Mouse (Mus musculus): ENCODE data around the gene Vsx1. TPM values are rescaled to one million over a fixed set of nuclear protein-coding genes. Genes with fewer than 3 reads are reported as not detected.

Vsx1 gene
- polyA plus RNA-seq, 1 experiment from 2014 or later = not detected

GRCm38 (mm10) chr2:150648300-150648895, 40.8 kb downstream of the Vsx1 start:
- TF ChIP-seq CTCF (IDR thresholded peaks at IDR 0.05) = no peak
- TF ChIP-seq EP300 (IDR thresholded peaks at IDR 0.05) = no peak
- DNase-seq (ENCODE audit: low spot score) (no peak), ATAC-seq (no peak)
- Histone ChIP-seq H3K9ac (replicated peaks; ENCODE audit: low read depth) (no peak overlapping the region), H3K4me3 (ENCODE audit: low read depth, low read length) (no peak overlapping the region), H3K4me2 (replicated peaks; ENCODE audit: low read depth, low read length) (no peak overlapping the region), H3K9me3 (ENCODE audit: low read length) (no peaks in the 10 kb centered on the region), H3K27me3 (replicated peaks; ENCODE audit: insufficient read depth, low read length) (no peaks in the 10 kb centered on the region), H3K36me3 (ENCODE audit: insufficient read depth, low read length) (no peaks in the 10 kb centered on the region), H3K27ac (ENCODE audit: low read length) (no peak overlapping the region), H3K4me1 (ENCODE audit: insufficient read depth, low read depth, low read length) (peaks cover 4% of the 10 kb centered on the region; the same call in 1 of the 2 replicates)
- WGBS = 44% methylated on average over 13 of the region's 13 CpGs

GRCm38 (mm10) chr2:150647681-150648299, 41.4 kb downstream of the Vsx1 start:
- no peak for DNase-seq (ENCODE audit: low spot score)
- Histone ChIP-seq H3K27ac (ENCODE audit: low read length) (no peak overlapping the region), H3K4me3 (ENCODE audit: low read depth, low read length) (no peak overlapping the region), H3K9ac (replicated peaks; ENCODE audit: low read depth) (no peak overlapping the region), H3K27me3 (replicated peaks; ENCODE audit: insufficient read depth, low read length) (no peaks in the 10 kb centered on the region), H3K9me3 (ENCODE audit: low read length) (no peaks in the 10 kb centered on the region), H3K36me3 (ENCODE audit: insufficient read depth, low read length) (no peaks in the 10 kb centered on the region), H3K4me1 (ENCODE audit: insufficient read depth, low read depth, low read length) (peaks cover 4% of the 10 kb centered on the region; the same call in 1 of the 2 replicates), H3K4me2 (replicated peaks; ENCODE audit: low read depth, low read length) (no peak overlapping the region)
- TF ChIP-seq CTCF (IDR thresholded peaks at IDR 0.05) (no peak), EP300 (IDR thresholded peaks at IDR 0.05) (no peak)
- 70% methylated on average over 14 of the region's 14 CpGs for WGBS
- ATAC-seq = no peak

- no peaks in the 10 kb centered on the region for H3K27me3 ChIP-seq (replicated peaks; ENCODE audit: insufficient read depth, low read length)
- H3K9me3 ChIP-seq (ENCODE audit: low read length) = no peaks in the 10 kb centered on the region
- no peak overlapping the region for H3K4me2 ChIP-seq (replicated peaks; ENCODE audit: low read depth, low read length)
- no peak for DNase-seq (ENCODE audit: low spot score)
- no peak for TF ChIP-seq CTCF (IDR thresholded peaks at IDR 0.05)
- peaks cover 4% of the 10 kb centered on the region; the same call in 1 of the 2 replicates for H3K4me1 ChIP-seq (ENCODE audit: insufficient read depth, low read depth, low read length)
- no peak overlapping the region for H3K9ac ChIP-seq (replicated peaks; ENCODE audit: low read depth)
- WGBS = 73% methylated on average over 8 of the region's 8 CpGs
- H3K4me3 ChIP-seq (ENCODE audit: low read depth, low read length) = no peak overlapping the region
- no peaks in the 10 kb centered on the region for H3K36me3 ChIP-seq (ENCODE audit: insufficient read depth, low read length)
- H3K27ac ChIP-seq (ENCODE audit: low read length) = no peak overlapping the region
- no peak for ATAC-seq
Observed at GRCm38 (mm10) chr2:150646411-150647121, 42.6 kb downstream of the Vsx1 start.

GRCm38 (mm10) chr2:150645225-150645624, 43.9 kb downstream of the Vsx1 start:
- DNase-seq (ENCODE audit: low spot score) = no peak
- TF ChIP-seq CTCF (IDR thresholded peaks at IDR 0.05) (no peak), EP300 (IDR thresholded peaks at IDR 0.05) (no peak)
- no peaks in the 10 kb centered on the region for H3K9me3 ChIP-seq (ENCODE audit: low read length)
- H3K27me3 ChIP-seq (replicated peaks; ENCODE audit: insufficient read depth, low read length) = no peaks in the 10 kb centered on the region
- H3K4me2 ChIP-seq (replicated peaks; ENCODE audit: low read depth, low read length) = no peak overlapping the region
- no peak overlapping the region for H3K27ac ChIP-seq (ENCODE audit: low read length)
- no peak overlapping the region for H3K4me3 ChIP-seq (ENCODE audit: low read depth, low read length)
- WGBS = 87% methylated on average over 4 of the region's 4 CpGs
- no peaks in the 10 kb centered on the region for H3K36me3 ChIP-seq (ENCODE audit: insufficient read depth, low read length)
- ATAC-seq = no peak
- H3K4me1 ChIP-seq (ENCODE audit: insufficient read depth, low read depth, low read length) = no peaks in the 10 kb centered on the region
- no peak overlapping the region for H3K9ac ChIP-seq (replicated peaks; ENCODE audit: low read depth)

GRCm38 (mm10) chr2:150643726-150644415, 45.3 kb downstream of the Vsx1 start:
- no peak overlapping the region for H3K9ac ChIP-seq (replicated peaks; ENCODE audit: low read depth)
- 73% methylated on average over 8 of the region's 8 CpGs for WGBS
- no peak for DNase-seq (ENCODE audit: low spot score)

GRCm38 (mm10) chr2:150643166-150643565, 46.0 kb downstream of the Vsx1 start:
- Histone ChIP-seq H3K27ac (ENCODE audit: low read length) (no peak overlapping the region), H3K4me3 (ENCODE audit: low read depth, low read length) (no peak overlapping the region), H3K9me3 (ENCODE audit: low read length) (no peaks in the 10 kb centered on the region), H3K4me1 (ENCODE audit: insufficient read depth, low read depth, low read length) (no peaks in the 10 kb centered on the region), H3K4me2 (replicated peaks; ENCODE audit: low read depth, low read length) (no peak overlapping the region), H3K27me3 (replicated peaks; ENCODE audit: insufficient read depth, low read length) (no peaks in the 10 kb centered on the region), H3K36me3 (ENCODE audit: insufficient read depth, low read length) (no peaks in the 10 kb centered on the region), H3K9ac (replicated peaks; ENCODE audit: low read depth) (no peak overlapping the region)
- DNase-seq (ENCODE audit: low spot score) (no peak), ATAC-seq (no peak)
- no peak for TF ChIP-seq EP300 (IDR thresholded peaks at IDR 0.05)
- no peak for TF ChIP-seq CTCF (IDR thresholded peaks at IDR 0.05)
- 72% methylated on average over 1 of the region's 1 CpGs for WGBS

More at GRCm38 (mm10) chr2:150643726-150644415, 45.3 kb downstream of the Vsx1 start:
- no peak overlapping the region for H3K27ac ChIP-seq (ENCODE audit: low read length)
- H3K36me3 ChIP-seq (ENCODE audit: insufficient read depth, low read length) = no peaks in the 10 kb centered on the region
- no peaks in the 10 kb centered on the region for H3K4me1 ChIP-seq (ENCODE audit: insufficient read depth, low read depth, low read length)
- TF ChIP-seq EP300 (IDR thresholded peaks at IDR 0.05) (no peak), CTCF (IDR thresholded peaks at IDR 0.05) (no peak)
- no peak overlapping the region for H3K4me2 ChIP-seq (replicated peaks; ENCODE audit: low read depth, low read length)
- H3K9me3 ChIP-seq (ENCODE audit: low read length) = no peaks in the 10 kb centered on the region
- no peak overlapping the region for H3K4me3 ChIP-seq (ENCODE audit: low read depth, low read length)
- H3K27me3 ChIP-seq (replicated peaks; ENCODE audit: insufficient read depth, low read length) = no peaks in the 10 kb centered on the region
- ATAC-seq = no peak; the same call in 1 of the 2 replicates

Measured in lung, postnatal 0 days (tissue).